Mouse (Mus musculus) intestine, postnatal 0 days (tissue): ENCODE data around the gene Tex22. TPM values are rescaled to one million over a fixed set of nuclear protein-coding genes. Genes with fewer than 3 reads are reported as not detected.

ENCODE experiments used
- ATAC-seq: fragments of 200-750 bp; cut with Nextera tagmentation; 2 replicates; pipeline ENCODE4 v1.8.0; 2017; ENCODE audit warnings: mild to moderate bottlenecking, moderate TSS enrichment, moderate library complexity
- H3K27ac ChIP-seq: fragments of 300-500 bp; sonication (generic); 2 replicates; pipeline ENCODE4 v1.5.1; 2014; ENCODE audit warnings: mild to moderate bottlenecking, low read depth, low read length, moderate library complexity
- H3K27me3 ChIP-seq: fragments of 300-500 bp; sonication (generic); replicated peaks from 2 replicates; pipeline ENCODE4 v1.6.1; 2014; ENCODE audit warnings: low read length, mixed read lengths; ENCODE audit not compliant: control insufficient read depth, insufficient read depth
- H3K36me3 ChIP-seq: fragments of 300-500 bp; sonication (generic); 2 replicates; pipeline ENCODE4 v1.6.1; 2014; ENCODE audit warnings: mild to moderate bottlenecking, moderate library complexity; ENCODE audit not compliant: control insufficient read depth, insufficient read depth
- H3K4me1 ChIP-seq: fragments of 300-500 bp; sonication (generic); replicated peaks from 2 replicates; pipeline ENCODE4 v1.6.1; 2014; ENCODE audit warnings: antibody characterized with exemption, low read length, mixed read lengths; ENCODE audit not compliant: control insufficient read depth, insufficient read depth
- H3K4me2 ChIP-seq: fragments of 300-500 bp; sonication (generic); replicated peaks from 2 replicates; pipeline ENCODE4 v1.6.1; 2014; ENCODE audit warnings: low read depth, mild to moderate bottlenecking, moderate library complexity
- H3K4me3 ChIP-seq: fragments of 300-500 bp; sonication (generic); 2 replicates; pipeline ENCODE4 v1.5.1; 2014; ENCODE audit warnings: low read depth, low read length
- H3K9ac ChIP-seq: fragments of 300-500 bp; sonication (generic); 2 replicates; pipeline ENCODE4 v1.6.1; 2014; ENCODE audit warnings: mild to moderate bottlenecking, low read depth, low read length
- H3K9me3 ChIP-seq: fragments of 300-500 bp; sonication (generic); 2 replicates; pipeline ENCODE4 v1.6.1; 2016; ENCODE audit warnings: mixed run types; ENCODE audit not compliant: control insufficient read depth
- CTCF ChIP-seq: sonication (generic); IDR thresholded peaks from 2 replicates; pipeline ENCODE4 v1.5.1; 2016; ENCODE audit warnings: low read depth, mild to moderate bottlenecking, control low read depth, antibody characterized with exemption, moderate library complexity
- WGBS: fragments of 180-500 bp; shearing (Covaris S2); extraction: QIAGEN DNeasy Blood & Tissue Kit; methylation state at CpG from one replicate; pipeline ENCODE4 v1.1.7; 2014; 5-methylcytosine and 5-hydroxymethylcytosine counted together
- polyA plus RNA-seq: library from polyadenylated mRNA; unstranded; fragments of >200 nt; fragmentation: Nextera tagmentation; extraction: Ambion mirVana; gene quantifications from 2 replicates; pipeline ENCODE4 v1.2.1, GENCODE M21; 2015

Tex22 gene
- polyA plus RNA-seq, 1 experiment from 2014 or later = not detected

- peaks cover 14% of the 10 kb centered on the region; the same call in 1 of the 2 replicates for H3K36me3 ChIP-seq
- WGBS = 3% methylated on average over 10 of the region's 10 CpGs
- ATAC-seq = peak; percentile 84
- peak; percentile 98 for TF ChIP-seq CTCF
- H3K27ac ChIP-seq = peak overlapping the region; percentile 76
- H3K9me3 ChIP-seq = no peaks in the 10 kb centered on the region
- H3K4me2 ChIP-seq = peak overlapping the region; percentile 96
- peak overlapping the region; percentile 55 for H3K9ac ChIP-seq
- H3K27me3 ChIP-seq = no peaks in the 10 kb centered on the region
- peak overlapping the region; percentile 48 for H3K4me3 ChIP-seq
- H3K4me1 ChIP-seq = no peaks in the 10 kb centered on the region; the same call in 1 of the 2 replicates
Observed at GRCm38 (mm10) chr12:113075063-113075454, 757 bp downstream of the Tex22 start.

GRCm38 (mm10) chr12:113075486-113075885 lies 1.2 kb downstream of the Tex22 start:
- no peaks in the 10 kb centered on the region for H3K27me3 ChIP-seq
- no peak for TF ChIP-seq CTCF
- H3K4me2 ChIP-seq = peak overlapping the region; percentile 96
- no peaks in the 10 kb centered on the region for H3K9me3 ChIP-seq
- 64% methylated on average over 6 of the region's 6 CpGs for WGBS
- H3K4me3 ChIP-seq = no peak overlapping the region
- peaks cover 10% of the 10 kb centered on the region; the same call in 1 of the 2 replicates for H3K36me3 ChIP-seq
- H3K27ac ChIP-seq = no peak overlapping the region
- no peak for ATAC-seq
- H3K9ac ChIP-seq = no peak overlapping the region
- no peaks in the 10 kb centered on the region; the same call in 1 of the 2 replicates for H3K4me1 ChIP-seq

- WGBS = 60% methylated on average over 3 of the region's 3 CpGs
- Histone ChIP-seq H3K4me1 (no peaks in the 10 kb centered on the region), H3K27me3 (no peaks in the 10 kb centered on the region), H3K9ac (no peak overlapping the region), H3K4me2 (no peak overlapping the region), H3K27ac (no peak overlapping the region), H3K36me3 (no peaks in the 10 kb centered on the region), H3K4me3 (no peak overlapping the region), H3K9me3 (no peaks in the 10 kb centered on the region)
- ATAC-seq = no peak
- no peak for TF ChIP-seq CTCF
Observed at GRCm38 (mm10) chr12:113087276-113087675, 13.0 kb downstream of the Tex22 start.

- no peaks in the 10 kb centered on the region for H3K27me3 ChIP-seq
- no peaks in the 10 kb centered on the region for H3K4me1 ChIP-seq
- H3K27ac ChIP-seq = no peak overlapping the region
- H3K4me3 ChIP-seq = no peak overlapping the region
- WGBS = 45% methylated on average over 4 of the region's 4 CpGs
- ATAC-seq = no peak
- no peak overlapping the region for H3K4me2 ChIP-seq
- TF ChIP-seq CTCF = no peak
- H3K36me3 ChIP-seq = no peaks in the 10 kb centered on the region
- H3K9me3 ChIP-seq = no peaks in the 10 kb centered on the region
- H3K9ac ChIP-seq = no peak overlapping the region
Observed at GRCm38 (mm10) chr12:113088026-113088425, 13.7 kb downstream of the Tex22 start.

- 87% methylated on average over 6 of the region's 6 CpGs for WGBS
- Histone ChIP-seq H3K9ac (no peak overlapping the region), H3K27me3 (no peaks in the 10 kb centered on the region), H3K4me3 (no peak overlapping the region), H3K4me2 (no peak overlapping the region), H3K27ac (no peak overlapping the region), H3K9me3 (no peaks in the 10 kb centered on the region), H3K4me1 (no peaks in the 10 kb centered on the region), H3K36me3 (no peaks in the 10 kb centered on the region)
- no peak for TF ChIP-seq CTCF
- ATAC-seq = no peak
Observed at GRCm38 (mm10) chr12:113089107-113089506, 14.8 kb downstream of the Tex22 start.

- H3K9ac ChIP-seq = no peak overlapping the region
- no peak for ATAC-seq
- H3K36me3 ChIP-seq = no peaks in the 10 kb centered on the region
- no peaks in the 10 kb centered on the region for H3K9me3 ChIP-seq
- 76% methylated on average over 17 of the region's 17 CpGs for WGBS
- H3K4me2 ChIP-seq = no peak overlapping the region
- no peaks in the 10 kb centered on the region for H3K27me3 ChIP-seq
- no peak overlapping the region for H3K4me3 ChIP-seq
- H3K27ac ChIP-seq = no peak overlapping the region
- no peaks in the 10 kb centered on the region for H3K4me1 ChIP-seq
- TF ChIP-seq CTCF = no peak
Observed at GRCm38 (mm10) chr12:113090053-113090452, 15.8 kb downstream of the Tex22 start.

- 87% methylated on average over 5 of the region's 5 CpGs for WGBS
- no peaks in the 10 kb centered on the region for H3K27me3 ChIP-seq
- no peaks in the 10 kb centered on the region for H3K9me3 ChIP-seq
- no peaks in the 10 kb centered on the region; the same call in 1 of the 2 replicates for H3K36me3 ChIP-seq
- H3K4me1 ChIP-seq = no peaks in the 10 kb centered on the region
- no peak overlapping the region for H3K9ac ChIP-seq
- no peak for ATAC-seq
- TF ChIP-seq CTCF = no peak
- H3K27ac ChIP-seq = no peak overlapping the region
- no peak overlapping the region for H3K4me3 ChIP-seq
- H3K4me2 ChIP-seq = 0 out of 2 replicates have a peak overlapping the region, but pooled peaks have one; percentile 98
Observed at GRCm38 (mm10) chr12:113097040-113097439, 22.7 kb downstream of the Tex22 start.
